Mouse (Mus musculus) thymus, postnatal 10 days (tissue): Measurements from ENCODE around the gene Hdac4.

Experiments used
- DNase-seq, 2 experiments: peaks; one replicate each; pipeline ENCODE4 v3.0.0; 2021; ENCODE audit warnings: low spot score in 2 of 2

The Hdac4 gene

GRCm38 (mm10) chr1:92028158-92028557 is 167.3 kb downstream of the Hdac4 start:
- DNase-seq: no peak

- DNase-seq: no peak
Measured at GRCm38 (mm10) chr1:92026351-92026750, 169.1 kb downstream of the Hdac4 start.

DNA sequence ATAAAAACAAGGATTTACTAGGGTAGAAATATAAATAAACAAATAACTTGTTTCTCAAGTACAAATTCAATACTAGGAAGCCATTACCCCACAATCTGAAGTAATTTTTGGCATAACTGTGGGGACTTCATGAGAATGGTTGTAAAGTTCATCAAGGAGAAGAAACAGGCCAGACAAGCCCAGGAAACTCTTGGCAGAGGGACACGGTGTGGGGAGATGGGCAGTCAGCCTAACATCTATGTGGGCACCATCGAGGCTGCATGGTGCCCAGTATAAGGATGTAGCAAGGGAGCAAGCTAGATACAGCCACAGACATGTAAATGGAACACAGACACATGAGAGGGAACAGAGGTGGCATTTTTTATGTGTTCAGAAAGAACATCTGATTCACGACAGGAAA is 171.6 kb downstream of the Hdac4 start:
- DNase-seq: no peak

- DNase-seq: no peak
Measured at GRCm38 (mm10) chr1:92022009-92022408, 173.5 kb downstream of the Hdac4 start.

GRCm38 (mm10) chr1:92015938-92016672 is 179.4 kb downstream of the Hdac4 start:
- DNase-seq: no peak

- no peak for DNase-seq
Measured at GRCm38 (mm10) chr1:92015252-92015651, 180.2 kb downstream of the Hdac4 start.

DNA sequence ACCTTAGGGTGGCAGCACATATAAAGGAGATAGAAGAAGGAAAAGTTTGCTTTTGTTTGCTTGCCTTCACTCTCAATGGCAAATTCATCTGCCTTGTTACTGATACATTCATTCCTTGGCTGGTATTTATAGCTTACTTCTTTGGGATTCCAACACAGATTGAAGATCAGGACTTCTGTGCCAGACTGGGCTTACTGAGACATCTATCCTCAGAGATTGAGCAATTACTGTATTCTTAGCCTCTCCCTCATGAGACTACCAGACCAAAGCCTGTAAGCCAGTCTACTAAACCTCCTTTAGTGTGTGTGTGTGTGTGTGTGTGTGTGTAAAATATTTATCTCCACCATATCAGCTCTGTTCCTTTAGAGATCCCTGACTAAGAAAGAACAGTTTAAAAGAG is 181.0 kb downstream of the Hdac4 start:
- DNase-seq: no peak

DNA sequence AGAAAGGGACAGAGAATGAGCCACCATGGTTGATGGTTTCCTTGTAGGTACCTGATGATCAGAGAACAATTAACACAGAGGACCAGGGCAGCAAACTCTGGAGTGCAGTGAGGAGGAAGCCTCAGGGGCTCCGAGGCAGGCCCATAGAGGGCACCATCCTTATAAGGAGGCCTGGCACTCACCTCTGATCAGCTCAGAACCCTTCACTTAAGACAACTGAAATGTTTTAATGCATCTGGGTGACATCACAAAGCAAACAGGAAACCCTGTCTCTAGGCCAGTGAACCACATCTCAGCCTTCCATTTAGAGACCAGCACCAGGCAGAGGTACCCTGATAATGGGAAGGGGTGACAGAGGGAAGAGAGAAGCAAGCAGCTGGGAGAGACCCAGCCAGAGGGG is 188.8 kb downstream of the Hdac4 start:
- DNase-seq: no peak

- DNase-seq: no peak
Measured at GRCm38 (mm10) chr1:92005617-92005940, 189.9 kb downstream of the Hdac4 start.

DNA sequence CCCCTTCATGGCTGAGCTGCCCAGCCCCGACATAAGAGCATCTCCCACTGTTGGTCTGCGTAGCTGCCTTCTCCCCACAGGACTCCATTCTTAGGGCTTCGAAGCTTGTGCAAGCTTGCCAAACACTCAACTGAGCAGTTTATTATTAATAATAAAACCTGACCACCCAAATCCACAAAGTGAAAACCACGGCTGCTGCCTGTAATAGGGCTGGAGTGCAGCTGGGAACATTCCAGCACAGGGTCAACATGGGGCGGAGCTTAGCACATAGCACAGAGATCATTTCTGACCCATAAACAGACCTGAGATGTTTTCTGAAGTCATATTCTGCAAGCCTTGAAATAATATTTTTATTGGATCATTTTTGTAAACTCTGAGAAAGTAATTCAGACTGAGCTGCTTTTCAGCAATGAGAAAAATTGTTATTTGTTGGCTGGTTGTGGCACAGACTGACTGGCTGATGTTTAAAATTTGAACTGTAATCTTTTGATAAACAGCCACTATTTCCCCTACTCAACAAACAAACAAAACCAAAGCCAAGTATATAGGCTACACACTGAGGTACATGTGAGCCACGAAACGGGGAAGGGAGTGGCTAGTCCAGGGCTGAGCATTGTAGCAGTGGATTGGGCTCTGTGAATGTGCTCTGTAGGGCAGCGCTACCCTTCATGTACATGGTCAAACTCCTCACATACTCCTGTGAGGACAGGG is 190.4 kb downstream of the Hdac4 start:
- DNase-seq: no peak

DNA sequence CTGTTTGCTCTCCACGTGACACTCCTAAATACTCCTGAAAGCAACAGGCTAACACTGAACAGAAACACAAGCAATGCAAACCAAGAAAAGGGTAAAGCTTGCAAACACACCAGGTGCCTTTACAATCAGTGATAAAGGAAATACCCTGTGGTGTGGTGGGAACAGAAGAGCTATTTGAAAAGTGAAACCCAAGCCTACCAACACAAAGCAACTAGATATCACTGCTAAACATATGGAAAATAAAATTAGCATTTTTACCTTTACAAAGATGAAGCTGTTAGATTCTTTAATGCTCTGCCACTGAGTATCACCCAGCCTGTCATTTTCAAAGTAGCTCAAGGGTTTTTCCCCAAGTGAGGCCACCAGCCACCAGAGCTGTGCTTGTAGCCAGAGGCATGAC is 191.4 kb downstream of the Hdac4 start:
- DNase-seq: no peak

DNA sequence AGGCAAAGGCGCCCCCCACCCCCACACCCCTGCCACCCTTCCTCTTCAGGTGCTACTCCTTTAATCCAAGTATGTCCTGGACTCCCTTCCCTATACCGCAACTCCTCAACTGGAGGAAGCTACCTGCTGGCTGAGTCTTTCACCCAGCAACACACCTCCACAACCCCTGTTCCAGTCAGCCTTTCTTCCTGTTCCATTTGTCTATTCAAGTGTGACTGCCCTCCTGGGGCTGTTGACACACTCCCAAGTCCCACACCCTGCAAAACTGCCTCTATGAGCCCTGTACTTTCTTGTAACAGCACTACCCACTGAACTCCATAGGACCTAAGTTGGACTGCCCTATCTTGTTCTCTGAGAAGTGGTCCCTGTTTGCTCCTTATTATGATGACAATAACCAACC is 195.3 kb downstream of the Hdac4 start:
- DNase-seq: no peak

- no peak for DNase-seq
Measured at GRCm38 (mm10) chr1:91993658-91994165, 201.8 kb downstream of the Hdac4 start.

GRCm38 (mm10) chr1:91992652-91993051 is 202.8 kb downstream of the Hdac4 start:
- no peak for DNase-seq

DNA sequence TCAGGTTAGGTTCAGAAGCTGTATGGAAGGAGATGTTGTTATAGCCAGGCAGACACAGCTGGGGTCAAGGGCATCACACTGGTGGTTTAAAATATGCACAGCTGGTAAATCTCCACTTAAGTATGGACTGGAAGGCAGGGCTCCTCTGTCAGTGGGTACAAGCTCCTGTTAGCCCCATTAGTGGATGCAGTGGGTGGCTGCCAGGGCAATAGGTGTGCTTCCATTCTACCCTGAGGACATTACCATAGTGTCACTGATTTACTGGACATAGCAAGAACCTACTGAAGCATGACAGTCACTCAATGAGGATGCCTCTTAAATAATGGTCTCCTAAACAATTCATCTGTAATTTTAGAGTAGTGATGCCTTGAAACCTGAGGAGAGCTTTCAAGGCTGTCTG is 203.9 kb downstream of the Hdac4 start:
- DNase-seq: no peak

- DNase-seq: no peak
Measured at GRCm38 (mm10) chr1:91990852-91991251, 204.6 kb downstream of the Hdac4 start.

DNA sequence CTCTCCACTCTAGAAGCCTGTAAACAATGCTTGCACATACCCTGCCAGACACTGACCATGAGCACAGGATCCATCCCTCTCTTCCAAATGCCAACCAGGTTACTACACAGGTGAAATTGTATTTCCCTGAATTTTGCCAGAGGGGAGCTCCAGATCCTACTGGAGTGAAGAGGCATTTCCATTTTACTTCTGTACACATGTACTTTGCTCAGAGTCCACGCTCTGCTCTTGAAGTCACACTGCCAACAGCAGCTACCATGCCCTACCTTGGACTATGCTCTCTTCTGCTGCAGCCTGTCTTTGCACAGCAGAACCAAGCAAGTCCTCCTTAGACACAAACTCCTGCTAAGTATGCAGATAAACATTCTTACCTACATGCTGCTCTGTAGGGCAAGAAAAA is 206.6 kb downstream of the Hdac4 start:
- no peak for DNase-seq

- no peak for DNase-seq
Measured at GRCm38 (mm10) chr1:91987431-91987830, 208.1 kb downstream of the Hdac4 start.

DNA sequence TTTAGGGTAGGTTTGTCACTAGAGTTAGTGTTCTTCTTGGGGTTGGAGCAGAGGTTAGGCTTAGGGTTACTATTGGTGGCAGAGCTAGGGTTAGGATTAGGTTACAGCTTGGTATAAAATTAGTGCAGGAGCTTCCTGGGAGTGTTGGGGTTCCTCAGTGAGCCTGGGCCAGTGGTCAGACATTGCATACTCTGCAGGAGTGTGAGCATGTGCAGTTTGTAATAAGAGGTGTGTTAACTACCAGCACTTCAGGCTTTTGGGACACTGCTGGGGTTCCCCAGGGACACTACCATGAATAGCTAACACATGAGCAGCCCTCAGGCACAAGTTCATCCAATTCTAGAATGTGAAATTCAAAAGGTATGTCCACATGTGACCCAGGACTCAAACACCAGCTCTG is 209.7 kb downstream of the Hdac4 start:
- DNase-seq: no peak

DNA sequence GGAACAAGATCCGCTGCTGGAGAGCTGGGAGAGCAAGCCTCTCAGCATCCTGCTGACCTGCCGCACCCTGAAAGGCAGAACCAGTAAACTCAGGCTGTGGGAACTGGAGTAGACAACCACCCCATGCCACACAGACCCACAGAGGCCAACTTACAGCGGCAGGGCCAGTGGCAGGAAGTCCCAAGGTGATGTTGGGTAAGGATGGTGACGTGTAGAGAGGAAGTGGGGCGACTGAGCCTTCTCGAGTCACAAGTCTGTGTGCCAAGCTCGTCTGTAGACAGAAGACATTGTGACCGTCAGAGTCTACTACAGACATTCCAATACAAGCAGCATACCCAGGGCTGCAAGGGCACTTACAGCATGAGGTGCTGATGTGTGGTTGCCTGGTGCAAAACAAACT is 211.0 kb downstream of the Hdac4 start:
- no peak for DNase-seq

DNA sequence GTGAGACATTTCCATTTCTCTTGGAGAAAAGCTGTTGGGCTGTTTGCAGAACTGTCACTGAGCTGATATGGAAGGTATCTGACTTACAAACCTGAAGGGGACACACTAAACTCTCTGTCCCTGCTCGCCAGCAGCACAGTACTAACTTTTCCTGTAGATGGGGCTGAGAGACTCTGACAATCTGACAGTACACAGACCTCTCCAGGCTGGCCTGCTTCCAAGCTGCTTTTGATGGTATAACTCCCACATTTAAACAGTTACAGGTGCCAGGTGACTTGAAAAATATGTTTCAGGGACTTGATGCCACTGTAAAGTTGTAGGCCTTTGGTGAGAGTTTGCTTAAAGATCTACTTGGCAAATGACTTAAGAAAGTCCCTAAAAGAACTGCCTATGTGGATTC is 214.1 kb downstream of the Hdac4 start:
- no peak for DNase-seq

DNA sequence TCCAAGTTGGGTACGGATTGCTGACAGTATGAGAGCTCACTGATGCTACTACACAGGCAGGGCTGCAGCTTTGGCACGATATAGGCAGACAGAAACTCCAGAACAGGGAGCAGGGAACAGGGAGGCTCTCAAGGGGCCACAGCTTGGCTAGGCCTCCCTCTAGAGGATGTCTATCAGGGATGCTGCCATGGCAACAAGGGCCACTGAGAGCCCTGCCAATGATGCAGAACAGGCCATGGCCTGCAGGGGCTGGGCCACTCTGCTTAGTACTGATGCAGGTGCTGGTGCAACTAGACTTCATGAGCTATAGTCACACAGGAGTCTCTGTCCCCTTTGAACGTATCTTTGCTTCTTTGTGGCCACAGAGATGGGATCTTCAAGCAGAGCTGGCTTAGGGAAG is 217.1 kb downstream of the Hdac4 start:
- no peak for DNase-seq

DNA sequence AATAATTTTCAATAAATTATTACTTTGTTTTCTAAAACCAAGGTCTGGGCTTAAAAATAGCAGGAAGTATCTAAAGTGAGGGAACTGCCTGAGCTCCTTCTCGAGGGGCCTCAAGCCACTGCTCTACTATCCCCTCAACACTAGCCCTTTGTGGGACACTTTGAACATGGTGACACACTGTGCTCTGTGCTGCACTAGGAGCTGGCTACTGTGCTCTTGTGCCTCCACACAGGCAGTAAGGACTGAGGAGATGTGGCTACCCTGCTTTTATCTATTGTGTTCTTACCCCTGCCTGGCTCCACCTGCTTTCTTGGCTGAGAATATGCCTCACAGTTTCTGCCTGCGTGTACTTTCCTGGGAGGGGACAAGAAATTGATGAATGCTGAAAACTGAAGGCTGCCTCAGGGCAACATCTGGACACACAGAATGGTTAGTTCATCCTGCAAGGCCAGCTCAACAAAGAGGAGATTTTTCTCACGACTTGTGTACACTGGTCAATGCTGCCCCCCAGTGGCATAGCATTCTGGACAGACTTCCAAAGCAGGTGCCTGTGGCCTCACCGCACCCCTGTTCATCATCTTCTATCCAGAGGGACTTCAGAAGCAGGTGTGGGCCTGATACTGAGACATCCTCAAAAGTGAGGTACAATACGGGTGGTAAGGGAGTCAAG is 226.7 kb downstream of the Hdac4 start:
- DNase-seq: peak in 1 of 2 experiments; percentile 50
